Mouse (Mus musculus) MEL (cell line): Measurements from ENCODE around the gene Il1rapl1.

Experiments
- CHD1 ChIP-seq: IDR thresholded peaks from 2 replicates; pipeline ENCODE4 v1.6.1; 2012; ENCODE audit warnings: low read depth, mild to moderate bottlenecking, inconsistent platforms, low read length, improper control_type of control experiment
- EP300 ChIP-seq, 2 experiments: IDR thresholded peaks; 2 replicates each; pipeline ENCODE4 v1.6.1; 2011; ENCODE audit warnings: improper control_type of control experiment in 2 of 2, low read length in 2 of 2, low read depth in 1 of 2, mild to moderate bottlenecking in 1 of 2
- KAT2A ChIP-seq: conservative IDR thresholded peaks from 2 replicates; pipeline ENCODE4 v1.6.1; 2012; ENCODE audit warnings: low read depth, low read length, improper control_type of control experiment, inconsistent platforms
- ZC3H11A ChIP-seq: IDR thresholded peaks from 2 replicates; pipeline ENCODE4 v1.6.1; 2012; ENCODE audit warnings: low read depth, mild to moderate bottlenecking, inconsistent platforms, low read length, improper control_type of control experiment

GRCm38 (mm10) chrX:86955126-86955525 lies 1160.3 kb downstream of the Il1rapl1 start:
- TF ChIP-seq CHD1 (no peak), EP300 (IDR thresholded peaks at IDR 0.05; ENCODE audit: low read depth in 1 of 2, low read length in 2 of 2) (no peak), KAT2A (no peak), ZC3H11A (no peak)
